Mouse (Mus musculus): ENCODE measurements at regions not wholly inside any gene's neighbourhood (a gene's known extent, or its start where the extent isn't known, plus 50 kb on each side); places are given as distances from the start of the nearest gene placed in this dataset.

DNA sequence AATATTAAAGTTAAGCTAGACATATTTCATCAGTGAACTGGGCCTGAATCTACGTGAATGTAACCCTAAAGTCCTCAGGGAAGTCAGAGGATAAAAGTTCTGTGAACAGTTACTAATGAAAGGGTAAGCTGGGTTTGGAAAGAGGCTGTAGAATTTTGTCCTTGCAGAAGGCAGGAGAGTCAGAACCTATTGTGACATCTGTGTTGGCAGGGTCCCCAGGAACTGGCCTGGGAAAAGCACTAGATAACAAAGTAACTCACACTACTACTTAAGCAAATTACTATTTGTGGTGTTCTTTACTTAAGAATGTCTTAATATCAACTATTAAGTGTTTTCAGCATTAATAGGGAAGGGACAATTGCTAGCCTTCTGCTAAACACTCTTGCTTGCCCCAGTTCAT is 320.5 kb downstream of the Fam198b start:
- TF ChIP-seq CEBPB (IDR thresholded peaks at IDR 0.05; ENCODE audit: low read depth) (no peak), CTCF (IDR thresholded peaks at IDR 0.05; ENCODE audit: control insufficient read depth, insufficient read depth, insufficient read length) (no peak), MYOG (IDR thresholded peaks at IDR 0.05; ENCODE audit: control insufficient read depth, extremely low read depth, insufficient read length) (no peak), USF1 (IDR thresholded peaks at IDR 0.05; ENCODE audit: low read depth) (no peak), MAX (IDR thresholded peaks at IDR 0.05) (no peak)

Data from C2C12 (cell line).